Mouse (Mus musculus) gastrocnemius, postnatal 25 days (tissue): ENCODE measurements around the gene Usp6nl. TPM values are rescaled to one million over a fixed set of nuclear protein-coding genes. Genes with fewer than 3 reads are reported as not detected.

Experiments used
- DNase-seq: peaks from one replicate; pipeline ENCODE4 v3.0.0; 2022
- long read RNA-seq, 2 experiments: library from polyadenylated mRNA; stranded (forward); transcript quantifications; one replicate each; pipeline ENCODE4 v2.0.0; 2021
- total RNA-seq, 2 experiments: library from RNA; stranded (reverse); gene quantifications; 1 replicate in 1 of 2; 2 replicates in 1 of 2; pipeline ENCODE4 v1.2.3; 2021

Usp6nl gene
- total RNA-seq: 1 to 10 TPM; 2.9 to 3.8 TPM
- long read RNA-seq, experiment 1: 0 reads
- long read RNA-seq, experiment 2, full-length matches to known transcripts: 3 of 4 reads
- long read RNA-seq, experiment 2, partial matches to known transcripts: 0 of 4 reads
- long read RNA-seq, experiment 2, other reads (novel, unspliced or antisense): 1 of 4 reads

- DNase-seq: peak; percentile 90
Observed at GRCm38 (mm10) chr2:6322376-6322901, at the start of gene Usp6nl. TSS of gene Usp6nl (plus strand) at chr2:6322667.

GRCm38 (mm10) chr2:6273392-6273845, 49.0 kb upstream of the Usp6nl start:
- DNase-seq: no peak

- no peak for DNase-seq
Observed at GRCm38 (mm10) chr2:6278813-6279530, 43.5 kb upstream of the Usp6nl start.

- no peak for DNase-seq
Observed at GRCm38 (mm10) chr2:6279614-6280301, 42.7 kb upstream of the Usp6nl start.

- DNase-seq: no peak
Observed at GRCm38 (mm10) chr2:6283569-6283968, 38.9 kb upstream of the Usp6nl start.

GRCm38 (mm10) chr2:6284784-6285183, 37.7 kb upstream of the Usp6nl start:
- DNase-seq: no peak

- DNase-seq: no peak
Observed at GRCm38 (mm10) chr2:6285794-6286193, 36.7 kb upstream of the Usp6nl start.

- DNase-seq: no peak
Observed at GRCm38 (mm10) chr2:6293825-6294444, 28.5 kb upstream of the Usp6nl start.

GRCm38 (mm10) chr2:6294993-6295628, 27.4 kb upstream of the Usp6nl start:
- DNase-seq: no peak

GRCm38 (mm10) chr2:6304768-6305167, 17.7 kb upstream of the Usp6nl start:
- no peak for DNase-seq

- no peak for DNase-seq
Observed at GRCm38 (mm10) chr2:6306861-6307260, 15.6 kb upstream of the Usp6nl start.

GRCm38 (mm10) chr2:6309373-6309821, 13.1 kb upstream of the Usp6nl start:
- DNase-seq: no peak

GRCm38 (mm10) chr2:6312764-6313163, 9.7 kb upstream of the Usp6nl start:
- no peak for DNase-seq

- no peak for DNase-seq
Observed at GRCm38 (mm10) chr2:6313733-6314132, 8.7 kb upstream of the Usp6nl start.

- DNase-seq: no peak
Observed at GRCm38 (mm10) chr2:6320153-6320552, 2.3 kb upstream of the Usp6nl start.

- DNase-seq: no peak
Observed at GRCm38 (mm10) chr2:6321769-6322375, 595 bp upstream of the Usp6nl start.

- peak; percentile 55 for DNase-seq
Observed at GRCm38 (mm10) chr2:6322938-6323521, 563 bp downstream of the Usp6nl start.

- no peak for DNase-seq
Observed at GRCm38 (mm10) chr2:6325646-6326045, 3.2 kb downstream of the Usp6nl start.

GRCm38 (mm10) chr2:6328927-6329326, 6.5 kb downstream of the Usp6nl start:
- no peak for DNase-seq

GRCm38 (mm10) chr2:6330756-6331155, 8.3 kb downstream of the Usp6nl start:
- DNase-seq: no peak
